Mouse (Mus musculus): ENCODE data around the gene Itpkc. TPM values are rescaled to one million over a fixed set of nuclear protein-coding genes. Genes with fewer than 3 reads are reported as not detected.
A peak's percentile ranks its signal among the peaks of the same experiment; 100 is the strongest.
"Not testable (repeated sequence)": the region's sequence is repeated elsewhere in the genome, so short reads cannot be mapped to it uniquely, and the experiment has no call there.

Gene Itpkc
- polyA plus RNA-seq, 1 experiment from 2014 or later: 8.7 TPM

DNA sequence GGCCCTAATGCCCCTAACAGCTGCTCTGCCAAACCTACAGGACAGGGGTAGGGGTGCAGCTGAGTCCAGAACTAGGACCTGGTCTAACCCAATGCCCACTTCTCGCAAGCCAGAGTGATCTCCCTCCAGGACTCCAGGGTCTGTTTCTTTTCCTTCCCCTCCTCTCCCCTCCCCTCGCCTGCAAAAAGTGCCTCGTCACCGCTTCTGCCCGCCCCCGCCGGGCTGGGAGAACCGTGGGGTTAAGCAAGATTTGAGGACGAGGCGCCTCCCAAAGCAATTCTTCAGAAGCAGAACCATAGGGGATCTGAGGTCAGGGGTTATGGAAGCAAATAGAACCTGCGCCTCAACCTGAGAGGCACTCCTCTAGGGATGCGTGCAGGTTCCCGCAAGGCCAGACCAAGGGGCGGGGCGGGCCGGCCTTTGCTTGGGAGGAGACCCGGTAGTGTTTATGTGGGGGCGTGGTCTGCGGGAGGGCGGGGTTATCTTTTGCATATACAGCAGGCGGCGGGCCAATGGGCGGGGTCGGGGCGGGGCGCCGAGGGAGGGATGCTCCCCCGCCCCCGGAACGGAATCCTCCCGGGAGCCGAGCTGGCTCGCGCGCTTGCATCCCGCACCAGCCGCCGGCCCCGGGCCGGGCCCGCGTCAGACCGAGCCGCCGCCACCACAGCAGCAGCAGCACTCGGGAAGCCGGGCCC is 29.9 kb upstream of the Itpkc start, which contains the start of gene Numbl:
Gene Numbl (plus strand): TSS at position 229 of the 695 bp plus-strand sequence.
- peak within 1 kb of the TSS; percentile 93 for H3K27ac ChIP-seq
- under 1% methylated on average over 43 of the region's 47 CpGs for WGBS
- H3K36me3 ChIP-seq (replicated peaks): no peaks in the 10 kb centered on the region; the same call in 1 of the 2 replicates
- H3K4me1 ChIP-seq: peaks cover 31% of the 10 kb centered on the region
- no peaks in the 10 kb centered on the region for H3K9me3 ChIP-seq
- peak within 1 kb of the TSS; percentile 83 for H3K4me3 ChIP-seq
- peak; percentile 75 for ATAC-seq (replicated peaks)
- no peaks in the 10 kb centered on the region for H3K27me3 ChIP-seq (replicated peaks)
- H3K4me2 ChIP-seq: peak within 1 kb of the TSS; percentile 86
- peak within 1 kb of the TSS; percentile 94 for H3K9ac ChIP-seq

DNA sequence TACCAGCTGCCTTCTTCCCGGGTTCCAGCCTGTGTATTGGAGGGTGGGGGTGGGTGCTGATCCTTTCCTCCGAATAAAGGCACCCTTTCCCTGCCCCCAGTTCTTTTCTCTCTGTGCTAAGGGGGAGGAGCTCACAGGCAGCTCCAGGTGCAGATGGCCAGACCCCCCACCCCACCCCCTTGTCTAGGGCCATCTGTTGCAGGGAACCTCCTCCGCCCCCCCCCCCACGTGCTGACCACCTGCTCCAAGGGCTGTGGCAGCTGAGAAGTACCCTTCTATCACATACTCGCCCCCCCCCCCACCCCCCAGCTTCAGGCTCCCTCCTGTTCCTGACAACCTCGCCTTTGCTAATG is 29.4 kb upstream of the Itpkc start:
- peak overlapping the region; percentile 93 for H3K27ac ChIP-seq
- H3K4me1 ChIP-seq: peaks cover 31% of the 10 kb centered on the region
- H3K4me3 ChIP-seq: peak overlapping the region; percentile 83; the same call in 1 of the 2 replicates
- peak overlapping the region; percentile 86 for H3K4me2 ChIP-seq
- H3K36me3 ChIP-seq (replicated peaks): no peaks in the 10 kb centered on the region; the same call in 1 of the 2 replicates
- H3K9ac ChIP-seq: no peak overlapping the region; the same call in 1 of the 2 replicates
- WGBS: 0% methylated on average over 3 of the region's 6 CpGs
- no peaks in the 10 kb centered on the region for H3K9me3 ChIP-seq
- peak; percentile 10 for ATAC-seq (replicated peaks)
- H3K27me3 ChIP-seq (replicated peaks): no peaks in the 10 kb centered on the region

DNA sequence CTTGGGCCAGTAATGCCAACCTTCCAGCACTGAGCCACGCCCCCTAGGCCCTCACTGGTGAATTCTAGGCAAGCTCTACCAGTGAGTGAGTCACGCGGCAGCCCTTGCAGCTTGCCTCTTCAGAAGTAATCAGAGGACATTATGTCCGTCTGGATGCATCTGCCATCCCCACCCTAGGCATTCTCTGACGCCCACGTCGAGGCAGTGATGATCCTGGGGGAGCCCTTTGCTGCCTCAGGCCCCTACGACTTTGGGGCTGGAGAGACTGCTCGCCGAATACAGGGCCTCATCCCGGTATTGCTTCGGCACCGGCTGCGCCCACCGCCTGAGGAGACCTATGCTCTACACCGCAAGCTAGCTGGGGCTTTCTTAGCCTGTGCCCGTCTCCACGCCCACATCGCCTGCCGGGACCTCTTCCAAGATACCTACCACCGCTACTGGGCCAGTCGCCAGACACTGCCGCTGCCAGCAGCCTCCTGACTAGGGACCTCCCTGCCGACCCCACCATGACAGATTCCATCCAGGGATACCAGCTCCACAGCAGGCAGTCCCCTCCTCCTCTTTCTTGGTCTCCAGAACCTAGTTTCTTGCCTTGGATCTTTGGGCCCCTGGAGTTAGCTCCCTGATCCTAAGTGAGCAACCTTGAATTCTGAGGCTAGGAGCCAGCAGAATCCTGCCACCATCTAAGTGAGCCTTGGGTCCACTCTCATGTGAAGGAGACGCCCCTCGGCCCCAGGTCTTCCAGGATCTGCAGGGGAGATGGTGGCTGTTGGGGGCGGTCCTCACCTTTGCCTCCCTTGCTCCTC is 28.8 kb upstream of the Itpkc start:
- ATAC-seq (replicated peaks): no peak
- Histone ChIP-seq H3K36me3 (replicated peaks) (no peaks in the 10 kb centered on the region), H3K27me3 (replicated peaks) (no peaks in the 10 kb centered on the region), H3K27ac (peak overlapping the region; percentile 66), H3K9me3 (no peaks in the 10 kb centered on the region), H3K9ac (no peak overlapping the region), H3K4me2 (peak overlapping the region; percentile 86), H3K4me1 (peaks cover 31% of the 10 kb centered on the region), H3K4me3 (peak overlapping the region; percentile 12; the same call in 1 of the 2 replicates)
- 9% methylated on average over 27 of the region's 27 CpGs for WGBS

DNA sequence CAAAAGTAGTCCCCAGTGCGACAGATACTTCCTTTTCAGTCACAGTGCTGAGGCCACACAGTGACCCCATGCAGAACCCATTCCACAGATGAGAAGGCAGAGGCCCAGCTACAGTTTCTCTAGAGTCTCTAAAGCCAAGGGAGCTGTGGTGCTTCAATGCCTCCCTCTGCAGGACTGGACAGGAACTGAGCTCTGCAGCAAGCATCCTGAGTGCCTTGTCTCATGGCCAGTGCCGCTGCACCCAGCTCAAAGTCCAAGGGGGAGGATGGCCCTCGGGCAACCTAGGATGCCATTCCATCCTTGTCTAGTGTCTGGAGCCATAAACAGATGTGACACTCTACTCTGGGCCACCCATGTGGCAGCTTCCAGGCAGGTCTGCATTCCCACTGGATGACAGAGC is 27.3 kb upstream of the Itpkc start:
- Histone ChIP-seq H3K4me1 (peaks cover 16% of the 10 kb centered on the region), H3K27ac (no peak overlapping the region), H3K9me3 (no peaks in the 10 kb centered on the region), H3K36me3 (replicated peaks) (no peaks in the 10 kb centered on the region), H3K4me2 (no peak overlapping the region), H3K4me3 (no peak overlapping the region), H3K27me3 (replicated peaks) (no peaks in the 10 kb centered on the region), H3K9ac (no peak overlapping the region)
- WGBS: 78% methylated on average over 3 of the region's 3 CpGs
- no peak for ATAC-seq (replicated peaks)

DNA sequence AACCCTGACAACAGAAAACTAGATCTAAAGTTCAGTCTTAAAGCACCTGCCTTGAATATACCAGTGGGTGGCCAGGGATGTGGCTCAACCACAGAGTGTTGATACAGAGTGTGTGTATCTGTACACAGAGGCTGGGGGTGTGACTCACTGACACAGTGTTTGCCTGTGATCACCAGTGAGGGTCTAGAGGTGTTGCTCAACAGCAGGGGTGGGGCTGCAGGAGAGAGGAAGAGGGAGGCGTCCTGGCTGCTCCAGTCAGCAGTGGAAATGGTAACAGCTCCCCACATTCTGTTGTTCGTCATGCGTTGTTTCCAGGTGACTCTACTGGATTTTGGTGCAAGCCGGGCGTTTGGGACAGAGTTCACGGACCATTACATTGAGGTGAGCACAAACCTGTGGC is 23.5 kb upstream of the Itpkc start:
- Histone ChIP-seq H3K4me1 (no peaks in the 10 kb centered on the region), H3K9me3 (no peaks in the 10 kb centered on the region), H3K27me3 (replicated peaks) (no peaks in the 10 kb centered on the region), H3K4me3 (no peak overlapping the region), H3K36me3 (replicated peaks) (no peaks in the 10 kb centered on the region), H3K4me2 (no peak overlapping the region), H3K27ac (no peak overlapping the region), H3K9ac (no peak overlapping the region)
- 89% methylated on average over 6 of the region's 6 CpGs for WGBS
- no peak for ATAC-seq (replicated peaks)

DNA sequence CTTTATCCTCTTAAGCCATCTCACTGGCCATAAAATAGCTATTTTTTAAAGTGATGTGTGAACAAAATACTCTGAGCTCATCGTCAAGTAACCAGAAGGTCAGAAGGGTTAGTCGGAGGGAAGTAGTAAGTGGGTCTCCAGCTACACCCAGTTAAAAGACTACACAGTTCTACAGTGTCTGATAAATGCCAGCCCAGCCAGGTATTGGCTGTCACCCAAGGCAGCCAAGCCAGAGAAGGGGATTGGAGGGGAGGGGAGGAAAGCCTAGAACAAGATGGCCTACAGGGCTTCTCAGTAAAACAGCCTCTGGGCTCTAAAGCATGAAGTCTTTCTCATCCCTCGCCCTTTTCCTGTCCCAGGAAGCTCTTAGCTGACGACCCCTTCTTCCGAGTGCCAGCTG is 21.5 kb upstream of the Itpkc start:
- ATAC-seq (replicated peaks): no peak
- WGBS: 82% methylated on average over 5 of the region's 5 CpGs
- Histone ChIP-seq H3K4me2 (no peak overlapping the region), H3K4me3 (no peak overlapping the region), H3K9me3 (no peaks in the 10 kb centered on the region), H3K36me3 (replicated peaks) (no peaks in the 10 kb centered on the region; the same call in 1 of the 2 replicates), H3K27me3 (replicated peaks) (no peaks in the 10 kb centered on the region), H3K9ac (no peak overlapping the region), H3K4me1 (no peaks in the 10 kb centered on the region), H3K27ac (no peak overlapping the region)

DNA sequence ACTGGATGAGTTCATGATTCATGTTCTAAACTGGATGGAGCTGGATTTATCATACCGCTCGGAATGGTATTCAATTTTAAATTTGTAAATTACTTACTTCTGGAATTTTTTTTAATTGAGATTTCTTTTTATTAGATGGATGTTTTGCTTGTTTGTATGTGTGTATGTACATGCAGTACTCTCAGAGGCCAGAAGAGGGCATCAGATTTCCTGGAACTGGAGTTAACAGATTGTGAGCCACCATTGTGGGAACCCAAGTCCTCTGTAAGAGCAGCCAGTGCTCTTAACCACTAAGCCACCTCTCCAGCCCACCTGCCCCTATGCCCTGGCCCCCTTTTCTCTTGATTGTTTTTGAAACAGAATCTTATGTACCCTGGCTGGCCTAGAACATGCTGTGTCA is 20.7 kb upstream of the Itpkc start:
- Histone ChIP-seq H3K4me2 (no peak overlapping the region), H3K27me3 (replicated peaks) (no peaks in the 10 kb centered on the region), H3K9ac (no peak overlapping the region), H3K4me1 (no peaks in the 10 kb centered on the region), H3K9me3 (no peaks in the 10 kb centered on the region), H3K36me3 (replicated peaks) (no peaks in the 10 kb centered on the region; the same call in 1 of the 2 replicates), H3K4me3 (no peak overlapping the region), H3K27ac (no peak overlapping the region)
- ATAC-seq (replicated peaks): no peak
- WGBS: 90% methylated on average over 2 of the region's 2 CpGs

DNA sequence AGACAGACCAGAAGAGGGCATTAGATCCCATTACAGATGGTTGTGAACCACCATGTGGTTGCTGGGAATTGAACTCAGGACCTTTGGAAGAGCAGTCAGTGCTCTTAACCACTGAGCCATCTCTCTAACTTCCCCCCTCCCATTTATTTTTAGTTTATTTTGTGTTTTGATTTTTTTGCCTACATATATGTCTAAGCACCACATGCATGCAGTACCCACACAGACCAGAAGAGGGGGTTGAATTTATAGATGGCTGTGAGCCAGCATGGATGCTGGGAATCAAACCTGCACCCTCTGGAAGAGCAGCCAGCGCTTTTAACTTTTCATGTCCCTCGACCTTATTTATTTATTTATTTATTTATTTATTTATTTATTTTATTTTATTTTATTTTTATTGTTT is 15.6 kb upstream of the Itpkc start:
- H3K36me3 ChIP-seq (replicated peaks): peaks cover 13% of the 10 kb centered on the region; the same call in 1 of the 2 replicates
- H3K9me3 ChIP-seq; H3K27me3 ChIP-seq (replicated peaks); H3K4me1 ChIP-seq; ATAC-seq (replicated peaks); H3K9ac ChIP-seq; H3K27ac ChIP-seq; H3K4me3 ChIP-seq; H3K4me2 ChIP-seq: not testable (repeated sequence)
- 82% methylated on average over 2 of the region's 2 CpGs for WGBS

DNA sequence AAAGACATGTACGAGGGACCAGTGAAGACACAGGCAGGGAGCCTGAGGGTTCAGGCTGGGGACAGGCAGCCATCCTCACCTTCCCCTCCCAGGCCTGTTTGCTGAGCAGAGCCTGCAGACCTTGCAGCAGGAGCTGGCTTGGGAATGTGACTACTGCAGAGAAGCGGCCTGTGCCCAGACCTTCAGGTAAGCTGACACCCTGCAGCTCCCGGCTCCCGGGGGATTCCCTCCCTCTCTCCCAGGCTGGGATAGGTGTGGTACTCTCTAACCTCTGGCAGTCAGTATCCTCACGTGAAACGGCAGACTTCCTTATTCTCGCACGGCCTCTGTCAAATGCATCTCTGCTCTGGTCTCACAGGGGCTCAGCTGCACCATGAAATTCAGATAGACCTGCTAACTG is 14.8 kb upstream of the Itpkc start:
- 75% methylated on average over 8 of the region's 8 CpGs for WGBS
- ATAC-seq (replicated peaks): no peak
- peaks cover 13% of the 10 kb centered on the region; the same call in 1 of the 2 replicates for H3K36me3 ChIP-seq (replicated peaks)

DNA sequence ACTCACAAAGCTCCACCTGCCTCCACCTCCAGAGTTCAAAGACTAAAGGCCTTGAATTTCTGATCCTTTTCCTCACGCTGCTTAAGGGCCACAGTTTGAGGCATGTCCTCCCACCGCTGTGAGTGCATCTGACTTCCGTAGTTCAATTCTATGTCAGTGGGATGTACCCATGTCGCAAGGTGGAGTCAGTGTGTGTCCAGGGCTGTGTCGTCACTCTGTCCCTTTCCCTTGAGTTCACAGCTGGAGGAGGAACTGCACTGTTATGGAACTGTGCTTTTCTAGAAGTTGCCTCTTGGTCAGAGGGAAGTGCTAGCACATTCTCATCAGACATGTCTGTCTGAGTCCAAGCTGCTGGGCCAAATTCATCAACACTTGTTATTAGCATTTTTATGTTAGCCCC is 10.1 kb upstream of the Itpkc start:
- WGBS: 92% methylated on average over 5 of the region's 5 CpGs
- H3K4me3 ChIP-seq: no peak overlapping the region
- H3K4me2 ChIP-seq: no peak overlapping the region
- H3K9ac ChIP-seq: no peak overlapping the region
- H3K4me1 ChIP-seq: peaks cover 8% of the 10 kb centered on the region
- H3K36me3 ChIP-seq (replicated peaks): peaks cover 10% of the 10 kb centered on the region; the same call in 1 of the 2 replicates
- ATAC-seq (replicated peaks): no peak
- no peak overlapping the region for H3K27ac ChIP-seq
- H3K9me3 ChIP-seq: no peaks in the 10 kb centered on the region
- H3K27me3 ChIP-seq (replicated peaks): no peaks in the 10 kb centered on the region

More for the DNA sequence above, 14.8 kb upstream of the Itpkc start:
- Histone ChIP-seq H3K9me3 (no peaks in the 10 kb centered on the region), H3K4me1 (no peaks in the 10 kb centered on the region), H3K27me3 (replicated peaks) (no peaks in the 10 kb centered on the region), H3K27ac (no peak overlapping the region), H3K4me3 (no peak overlapping the region), H3K4me2 (no peak overlapping the region), H3K9ac (no peak overlapping the region)

DNA sequence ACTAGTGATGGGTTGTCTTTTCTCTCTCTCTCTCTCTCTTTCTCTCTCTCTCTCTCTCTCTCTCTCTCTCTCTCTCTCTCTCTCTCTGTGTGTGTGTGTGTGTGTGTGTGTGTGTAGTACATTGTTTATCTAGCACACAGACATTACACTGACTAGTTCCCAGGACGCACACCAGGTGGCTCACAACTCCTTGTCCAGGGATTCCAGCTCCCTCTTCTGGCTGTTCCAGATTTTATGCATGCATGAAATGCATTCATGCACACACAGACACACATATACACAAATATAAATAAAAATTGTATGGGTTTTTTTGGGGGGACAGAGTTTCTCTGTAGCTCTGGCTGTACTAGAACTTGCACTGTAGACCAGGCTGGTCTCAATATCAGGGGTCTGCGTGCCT is 9.1 kb upstream of the Itpkc start:
- no peak overlapping the region for H3K4me3 ChIP-seq
- 89% methylated on average over 2 of the region's 2 CpGs for WGBS
- no peak overlapping the region for H3K27ac ChIP-seq
- ATAC-seq (replicated peaks): no peak
- H3K36me3 ChIP-seq (replicated peaks): 0 out of 2 replicates have a peak, but pooled peaks cover 5% of the 10 kb centered on the region
- no peaks in the 10 kb centered on the region for H3K27me3 ChIP-seq (replicated peaks)
- no peak overlapping the region for H3K9ac ChIP-seq
- H3K4me1 ChIP-seq: peaks cover 12% of the 10 kb centered on the region
- no peak overlapping the region for H3K4me2 ChIP-seq
- no peaks in the 10 kb centered on the region for H3K9me3 ChIP-seq

DNA sequence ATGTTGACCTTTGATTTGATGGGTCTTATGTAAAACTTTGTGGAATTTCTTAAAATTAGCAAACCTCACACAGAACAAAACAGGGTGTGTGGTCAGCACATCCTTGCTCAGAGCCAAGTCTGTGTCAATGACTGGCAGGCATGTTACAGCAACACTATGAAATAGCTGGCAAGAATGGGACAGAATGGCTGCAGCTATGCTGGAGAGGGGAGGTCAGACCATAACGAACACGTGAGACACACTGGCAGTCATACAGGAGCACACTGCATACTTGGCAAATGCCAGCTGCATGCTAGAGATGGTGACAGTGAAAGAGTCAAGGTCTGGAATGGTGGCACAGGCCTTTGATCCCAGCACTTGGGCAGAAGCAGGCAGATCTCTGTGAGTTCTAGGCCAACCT is 7.3 kb upstream of the Itpkc start:
- peaks cover 12% of the 10 kb centered on the region for H3K4me1 ChIP-seq
- ATAC-seq (replicated peaks): no peak
- H3K27ac ChIP-seq: no peak overlapping the region

More for the DNA sequence above, 7.3 kb upstream of the Itpkc start:
- WGBS: 93% methylated on average over 2 of the region's 2 CpGs
- no peak overlapping the region for H3K4me3 ChIP-seq
- H3K4me2 ChIP-seq: no peak overlapping the region
- H3K27me3 ChIP-seq (replicated peaks): no peaks in the 10 kb centered on the region
- H3K36me3 ChIP-seq (replicated peaks): 0 out of 2 replicates have a peak, but pooled peaks cover 3% of the 10 kb centered on the region
- no peak overlapping the region for H3K9ac ChIP-seq
- H3K9me3 ChIP-seq: no peaks in the 10 kb centered on the region
